Mouse (Mus musculus): ENCODE measurements around the gene Snrpd2. TPM values are rescaled to one million over a fixed set of nuclear protein-coding genes. Genes with fewer than 3 reads are reported as not detected.
A peak's percentile ranks its signal among the peaks of the same experiment; 100 is the strongest.

Gene Snrpd2
- polyA plus RNA-seq, 1 experiment from 2014 or later: 158 TPM

DNA sequence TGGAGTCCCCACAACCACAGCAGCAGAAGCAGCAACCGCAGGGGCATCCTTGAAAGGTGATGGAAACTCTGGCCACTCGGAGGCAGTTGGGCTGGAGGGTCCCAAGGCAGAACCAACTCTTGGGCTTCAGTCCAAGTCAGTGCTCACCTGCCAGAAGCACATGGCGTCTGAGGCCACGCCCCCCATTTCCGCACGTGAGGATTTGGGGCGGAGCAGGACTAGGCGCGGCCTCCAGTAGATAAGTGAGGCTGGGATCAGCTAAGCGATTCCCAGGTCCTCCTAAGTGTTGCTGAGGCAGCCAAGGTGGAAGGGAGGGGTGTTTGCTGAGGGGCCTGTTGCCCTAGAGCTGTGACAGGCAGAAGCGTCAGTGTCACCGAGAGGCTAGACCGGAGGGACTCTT lies 15.5 kb downstream of the Snrpd2 start:
- Histone ChIP-seq H3K4me3 (ENCODE audit: low read depth, low read length) (peak overlapping the region; percentile 27), H3K4me2 (peak overlapping the region; percentile 56), H3K4me1 (replicated peaks; ENCODE audit: control insufficient read depth, insufficient read depth, low read length) (peaks cover 37% of the 10 kb centered on the region), H3K27ac (ENCODE audit: low read depth, low read length) (no peak overlapping the region), H3K36me3 (ENCODE audit: control insufficient read depth, insufficient read depth, low read length) (no peaks in the 10 kb centered on the region), H3K9me3 (ENCODE audit: control insufficient read depth, low read length) (peaks cover 2% of the 10 kb centered on the region; the same call in 1 of the 2 replicates), H3K27me3 (replicated peaks; ENCODE audit: control insufficient read depth, insufficient read depth, low read length) (peaks cover 24% of the 10 kb centered on the region), H3K9ac (ENCODE audit: low read depth, low read length) (no peak overlapping the region)
- WGBS: 3% methylated on average over 13 of the region's 13 CpGs
- ATAC-seq (replicated peaks; ENCODE audit: low FRiP score) (peak; percentile 42), DNase-seq (ENCODE audit: low spot score) (no peak)

DNA sequence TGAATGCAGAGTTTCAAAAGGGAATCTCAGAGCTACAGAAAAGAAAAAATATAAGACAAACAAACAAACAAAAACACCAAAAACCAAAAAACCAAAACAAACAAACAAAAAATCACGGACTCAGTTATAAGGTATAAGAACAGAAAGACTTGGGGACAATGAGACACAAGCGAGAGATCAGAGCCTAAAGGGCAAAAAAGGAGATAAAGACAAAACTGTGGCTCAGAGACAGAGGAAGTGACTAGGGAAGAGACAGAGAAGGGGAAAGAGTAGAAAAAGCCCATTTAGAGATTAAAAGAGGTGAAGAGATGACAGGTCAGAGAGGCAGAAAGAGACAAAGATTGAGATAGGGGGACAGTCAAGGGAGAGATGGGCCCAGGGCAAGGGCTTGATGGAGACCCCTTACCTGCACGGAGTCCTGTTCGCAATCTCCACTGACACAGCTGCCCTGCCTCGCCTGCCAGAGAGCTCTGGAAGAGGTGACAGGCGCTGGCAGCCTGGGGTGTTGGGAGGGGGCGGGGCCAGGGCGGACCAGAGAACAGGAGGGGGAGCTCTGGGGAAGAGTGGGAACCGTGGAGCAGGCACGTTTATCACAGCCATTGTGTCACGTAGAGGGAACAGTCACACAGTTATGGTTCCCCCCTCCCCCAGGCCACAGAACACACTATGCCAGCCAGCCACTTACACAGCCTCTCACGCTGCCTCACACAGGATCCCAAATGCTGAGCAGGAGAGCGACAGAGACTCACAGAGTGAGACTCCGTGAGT lies 16.3 kb downstream of the Snrpd2 start, which contains the start of gene Gipr:
Gipr (minus strand) TSS at position 472 of the 768 bp plus-strand sequence.
- peak within 1 kb of the TSS; percentile 27 for H3K4me3 ChIP-seq (ENCODE audit: low read depth, low read length)
- no peak for ATAC-seq (replicated peaks; ENCODE audit: low FRiP score)
- no peak within 1 kb of the TSS for H3K9ac ChIP-seq (ENCODE audit: low read depth, low read length)
- peaks cover 24% of the 10 kb centered on the region for H3K27me3 ChIP-seq (replicated peaks; ENCODE audit: control insufficient read depth, insufficient read depth, low read length)
- DNase-seq (ENCODE audit: low spot score): no peak
- 9% methylated on average over 14 of the region's 14 CpGs for WGBS
- H3K4me2 ChIP-seq: peak within 1 kb of the TSS; percentile 56
- no peak within 1 kb of the TSS for H3K27ac ChIP-seq (ENCODE audit: low read depth, low read length)
- peaks cover 30% of the 10 kb centered on the region for H3K4me1 ChIP-seq (replicated peaks; ENCODE audit: control insufficient read depth, insufficient read depth, low read length)
- H3K36me3 ChIP-seq (ENCODE audit: control insufficient read depth, insufficient read depth, low read length): no peaks in the 10 kb centered on the region
- H3K9me3 ChIP-seq (ENCODE audit: control insufficient read depth, low read length): peaks cover 2% of the 10 kb centered on the region; the same call in 1 of the 2 replicates

- Histone ChIP-seq H3K27ac (ENCODE audit: low read depth, low read length) (no peak overlapping the region), H3K27me3 (replicated peaks; ENCODE audit: control insufficient read depth, insufficient read depth, low read length) (peaks cover 24% of the 10 kb centered on the region), H3K4me3 (ENCODE audit: low read depth, low read length) (no peak overlapping the region), H3K9ac (ENCODE audit: low read depth, low read length) (no peak overlapping the region), H3K9me3 (ENCODE audit: control insufficient read depth, low read length) (peaks cover 2% of the 10 kb centered on the region; the same call in 1 of the 2 replicates), H3K4me1 (replicated peaks; ENCODE audit: control insufficient read depth, insufficient read depth, low read length) (peaks cover 33% of the 10 kb centered on the region), H3K4me2 (no peak overlapping the region), H3K36me3 (ENCODE audit: control insufficient read depth, insufficient read depth, low read length) (no peaks in the 10 kb centered on the region)
- DNase-seq (ENCODE audit: low spot score): no peak
- ATAC-seq (replicated peaks; ENCODE audit: low FRiP score): no peak
- WGBS: 79% methylated on average over 3 of the region's 3 CpGs
Measured at GRCm38 (mm10) chr7:19166990-19167389, 17.5 kb downstream of the Snrpd2 start.

DNA sequence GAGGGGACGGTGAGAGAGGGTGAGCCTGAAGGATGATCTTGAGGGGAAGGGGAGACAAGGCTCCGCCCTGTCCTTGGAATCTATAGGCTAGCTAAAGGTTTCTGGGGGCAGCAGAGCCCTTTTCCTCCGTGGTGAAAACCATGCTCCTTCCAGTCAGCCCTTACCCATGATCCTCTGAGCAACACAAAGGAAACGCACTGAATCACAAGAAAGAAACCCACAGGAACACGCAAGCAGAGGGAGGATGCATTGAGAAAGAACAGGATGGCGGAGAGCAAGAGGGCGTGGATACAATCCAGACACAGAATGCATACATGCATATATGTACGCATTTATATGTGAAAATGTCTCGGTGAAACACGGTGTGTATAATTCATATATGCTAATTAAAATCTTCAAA lies 20.0 kb downstream of the Snrpd2 start:
- Histone ChIP-seq H3K4me2 (no peak overlapping the region), H3K27ac (ENCODE audit: low read depth, low read length) (no peak overlapping the region), H3K9ac (ENCODE audit: low read depth, low read length) (no peak overlapping the region), H3K36me3 (ENCODE audit: control insufficient read depth, insufficient read depth, low read length) (no peaks in the 10 kb centered on the region), H3K27me3 (replicated peaks; ENCODE audit: control insufficient read depth, insufficient read depth, low read length) (peaks cover 19% of the 10 kb centered on the region), H3K4me1 (replicated peaks; ENCODE audit: control insufficient read depth, insufficient read depth, low read length) (peaks cover 27% of the 10 kb centered on the region), H3K4me3 (ENCODE audit: low read depth, low read length) (no peak overlapping the region), H3K9me3 (ENCODE audit: control insufficient read depth, low read length) (peaks cover 2% of the 10 kb centered on the region; the same call in 1 of the 2 replicates)
- ATAC-seq (replicated peaks; ENCODE audit: low FRiP score): no peak
- 57% methylated on average over 10 of the region's 10 CpGs for WGBS
- DNase-seq (ENCODE audit: low spot score): no peak

DNA sequence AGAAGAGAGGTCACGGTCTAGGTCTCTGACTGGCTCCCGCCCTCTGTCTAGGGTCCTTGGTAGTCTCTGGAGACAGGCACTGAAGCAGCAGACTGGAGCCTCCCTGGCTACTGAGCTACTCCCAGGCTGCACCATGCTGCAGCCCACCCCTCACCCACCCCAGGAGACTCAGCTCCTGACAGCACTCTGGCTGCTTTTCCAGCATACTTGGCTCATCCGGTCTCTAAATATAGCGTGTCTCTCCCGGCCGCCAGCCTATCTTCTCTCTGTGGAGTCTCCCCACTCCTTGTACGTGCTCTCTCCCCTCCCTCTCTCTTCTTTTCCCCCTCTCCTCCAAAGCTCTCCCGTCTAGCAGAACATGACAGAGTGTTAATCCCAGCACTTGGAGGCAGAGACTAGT lies 20.6 kb downstream of the Snrpd2 start:
- Histone ChIP-seq H3K4me1 (replicated peaks; ENCODE audit: control insufficient read depth, insufficient read depth, low read length) (peaks cover 21% of the 10 kb centered on the region), H3K4me3 (ENCODE audit: low read depth, low read length) (no peak overlapping the region), H3K36me3 (ENCODE audit: control insufficient read depth, insufficient read depth, low read length) (no peaks in the 10 kb centered on the region), H3K27me3 (replicated peaks; ENCODE audit: control insufficient read depth, insufficient read depth, low read length) (peaks cover 13% of the 10 kb centered on the region), H3K9me3 (ENCODE audit: control insufficient read depth, low read length) (peaks cover 2% of the 10 kb centered on the region; the same call in 1 of the 2 replicates), H3K9ac (ENCODE audit: low read depth, low read length) (no peak overlapping the region), H3K27ac (ENCODE audit: low read depth, low read length) (peak overlapping the region; percentile 43; the same call in 1 of the 2 replicates), H3K4me2 (no peak overlapping the region)
- 50% methylated on average over 8 of the region's 8 CpGs for WGBS
- DNase-seq (ENCODE audit: low spot score) (no peak), ATAC-seq (replicated peaks; ENCODE audit: low FRiP score) (no peak)

GRCm38 (mm10) chr7:19171831-19172230 lies 22.3 kb downstream of the Snrpd2 start:
- Histone ChIP-seq H3K27ac (ENCODE audit: low read depth, low read length) (no peak overlapping the region), H3K36me3 (ENCODE audit: control insufficient read depth, insufficient read depth, low read length) (no peaks in the 10 kb centered on the region), H3K4me3 (ENCODE audit: low read depth, low read length) (no peak overlapping the region), H3K27me3 (replicated peaks; ENCODE audit: control insufficient read depth, insufficient read depth, low read length) (peaks cover 25% of the 10 kb centered on the region), H3K9me3 (ENCODE audit: control insufficient read depth, low read length) (peaks cover 2% of the 10 kb centered on the region; the same call in 1 of the 2 replicates), H3K4me1 (replicated peaks; ENCODE audit: control insufficient read depth, insufficient read depth, low read length) (peaks cover 18% of the 10 kb centered on the region), H3K9ac (ENCODE audit: low read depth, low read length) (peak overlapping the region; percentile 2; the same call in 1 of the 2 replicates), H3K4me2 (no peak overlapping the region)
- ATAC-seq (replicated peaks; ENCODE audit: low FRiP score) (no peak), DNase-seq (ENCODE audit: low spot score) (no peak)
- 32% methylated on average over 8 of the region's 8 CpGs for WGBS

DNA sequence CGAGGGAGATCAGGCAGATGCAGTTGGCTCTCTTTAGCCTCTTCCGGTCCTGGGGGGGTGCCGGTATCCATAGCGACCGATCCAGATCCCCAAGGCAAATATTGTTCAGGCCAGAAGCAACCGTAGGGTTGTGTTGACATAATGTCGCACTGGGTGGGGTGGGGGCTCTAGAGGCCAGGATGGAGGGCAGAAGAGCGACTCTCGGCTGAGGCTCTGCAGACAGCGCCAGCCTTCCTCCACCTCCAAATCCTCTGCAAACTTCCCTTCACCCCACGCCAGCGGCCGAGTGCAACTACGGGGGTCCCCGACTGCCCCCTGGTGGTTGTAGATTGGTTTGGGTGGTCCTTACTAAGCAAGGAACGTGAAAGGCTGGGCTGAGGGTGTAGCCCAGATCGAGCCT lies 23.4 kb downstream of the Snrpd2 start:
- WGBS: 5% methylated on average over 17 of the region's 17 CpGs
- H3K9ac ChIP-seq (ENCODE audit: low read depth, low read length): no peak overlapping the region
- peaks cover 36% of the 10 kb centered on the region for H3K27me3 ChIP-seq (replicated peaks; ENCODE audit: control insufficient read depth, insufficient read depth, low read length)
- 0 out of 2 replicates have a peak overlapping the region, but pooled peaks have one; percentile 8 for H3K4me3 ChIP-seq (ENCODE audit: low read depth, low read length)
- DNase-seq (ENCODE audit: low spot score): peak; percentile 87
- peak overlapping the region; percentile 56 for H3K4me2 ChIP-seq
- H3K27ac ChIP-seq (ENCODE audit: low read depth, low read length): no peak overlapping the region
- no peaks in the 10 kb centered on the region for H3K9me3 ChIP-seq (ENCODE audit: control insufficient read depth, low read length)
- H3K4me1 ChIP-seq (replicated peaks; ENCODE audit: control insufficient read depth, insufficient read depth, low read length): peaks cover 20% of the 10 kb centered on the region
- H3K36me3 ChIP-seq (ENCODE audit: control insufficient read depth, insufficient read depth, low read length): no peaks in the 10 kb centered on the region
- ATAC-seq (replicated peaks; ENCODE audit: low FRiP score): peak; percentile 56

- Histone ChIP-seq H3K4me2 (peak within 1 kb of the TSS; percentile 45), H3K4me1 (replicated peaks; ENCODE audit: control insufficient read depth, insufficient read depth, low read length) (peaks cover 30% of the 10 kb centered on the region), H3K27me3 (replicated peaks; ENCODE audit: control insufficient read depth, insufficient read depth, low read length) (peaks cover 46% of the 10 kb centered on the region), H3K36me3 (ENCODE audit: control insufficient read depth, insufficient read depth, low read length) (no peaks in the 10 kb centered on the region), H3K4me3 (ENCODE audit: low read depth, low read length) (peak within 1 kb of the TSS; percentile 18; the same call in 1 of the 2 replicates), H3K9me3 (ENCODE audit: control insufficient read depth, low read length) (no peaks in the 10 kb centered on the region), H3K27ac (ENCODE audit: low read depth, low read length) (no peak within 1 kb of the TSS), H3K9ac (ENCODE audit: low read depth, low read length) (no peak within 1 kb of the TSS)
- no peak; the same call in 1 of the 2 replicates for ATAC-seq (replicated peaks; ENCODE audit: low FRiP score)
- WGBS: 2% methylated on average over 30 of the region's 30 CpGs
- no peak for DNase-seq (ENCODE audit: low spot score)
Measured at GRCm38 (mm10) chr7:19175708-19176515, 26.4 kb downstream of the Snrpd2 start, which contains the start of gene Eml2. TSS of gene Eml2 (plus strand) at chr7:19176421.

All from liver, embryonic 11.5 days (tissue).